Mouse (Mus musculus) layer of hippocampus, postnatal 14 days (tissue): ENCODE data around the gene Pdgfa. TPM values are rescaled to one million over a fixed set of nuclear protein-coding genes. Genes with fewer than 3 reads are reported as not detected.

Source experiments
- DNase-seq, 2 experiments: peaks; one replicate each; pipeline ENCODE4 v3.0.0; 2021 to 2022; ENCODE audit warnings: low spot score in 2 of 2, mixed read lengths in 1 of 2
- total RNA-seq, 2 experiments: library from RNA; stranded (reverse); gene quantifications; 2 replicates each; pipeline ENCODE4 v1.2.3; 2021

Gene Pdgfa
- total RNA-seq, 2 experiments from 2014 or later = 50.2 to 50.3 TPM

DNA sequence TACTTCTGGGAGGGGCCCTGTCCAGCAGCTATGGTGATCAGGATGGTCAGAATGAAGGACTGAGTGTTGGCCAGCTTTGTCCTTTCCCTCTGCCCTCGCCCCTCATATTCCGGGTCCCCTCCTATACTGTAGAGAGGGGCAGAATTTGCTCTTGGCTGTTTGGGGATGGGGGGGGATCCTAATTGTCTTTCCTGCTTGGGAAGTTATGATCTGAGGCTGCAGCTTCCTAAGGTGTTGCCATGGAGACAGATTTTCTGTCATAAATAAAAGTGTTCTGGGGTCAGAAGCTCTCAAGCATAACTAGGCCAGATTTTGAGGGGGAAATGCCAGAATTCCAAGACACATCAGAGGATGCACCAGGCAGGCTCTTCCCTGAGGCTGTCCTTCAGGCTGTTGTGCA lies 31.6 kb downstream of the Pdgfa start:
- peak in 1 of 2 experiments; percentile 18 for DNase-seq

DNA sequence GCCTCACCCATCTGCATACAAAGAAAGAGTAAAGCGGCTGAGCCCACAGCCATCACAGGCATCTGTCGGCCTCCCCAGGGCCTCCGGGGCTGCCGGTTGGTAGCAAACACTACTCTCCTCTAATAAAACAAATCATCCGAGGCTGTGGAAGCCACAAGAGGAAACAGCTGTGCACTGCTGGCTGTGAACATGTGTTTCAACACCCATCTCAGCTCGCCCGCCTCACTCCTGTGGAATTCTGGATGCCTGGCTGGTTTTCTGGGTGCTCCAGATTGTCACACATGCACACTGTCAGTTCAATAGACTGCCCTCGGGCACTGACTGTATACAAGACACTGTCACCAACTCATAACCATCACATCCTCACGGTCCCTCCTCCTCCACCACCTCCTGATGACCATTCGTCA lies 40.7 kb downstream of the Pdgfa start:
- no peak for DNase-seq

DNA sequence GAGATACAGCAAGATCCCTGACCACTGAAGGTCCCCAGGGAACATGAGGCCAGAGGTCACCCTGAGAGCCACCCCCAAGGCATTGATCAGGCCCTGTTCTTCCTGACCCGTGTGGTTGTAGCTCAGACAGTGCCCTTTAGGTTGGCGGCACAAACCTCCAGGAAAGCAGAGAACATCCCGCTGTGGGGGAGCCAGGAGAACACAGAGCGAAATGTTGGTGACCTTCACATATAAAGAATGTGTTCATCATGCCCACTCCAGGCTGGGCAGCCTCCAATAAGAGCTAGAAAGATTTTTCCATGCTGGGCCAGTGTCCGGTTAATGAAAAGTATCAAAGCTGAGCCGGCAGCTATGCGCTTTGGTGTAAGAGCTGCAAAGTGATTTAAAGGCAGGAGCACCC lies 43.2 kb downstream of the Pdgfa start:
- no peak for DNase-seq

DNA sequence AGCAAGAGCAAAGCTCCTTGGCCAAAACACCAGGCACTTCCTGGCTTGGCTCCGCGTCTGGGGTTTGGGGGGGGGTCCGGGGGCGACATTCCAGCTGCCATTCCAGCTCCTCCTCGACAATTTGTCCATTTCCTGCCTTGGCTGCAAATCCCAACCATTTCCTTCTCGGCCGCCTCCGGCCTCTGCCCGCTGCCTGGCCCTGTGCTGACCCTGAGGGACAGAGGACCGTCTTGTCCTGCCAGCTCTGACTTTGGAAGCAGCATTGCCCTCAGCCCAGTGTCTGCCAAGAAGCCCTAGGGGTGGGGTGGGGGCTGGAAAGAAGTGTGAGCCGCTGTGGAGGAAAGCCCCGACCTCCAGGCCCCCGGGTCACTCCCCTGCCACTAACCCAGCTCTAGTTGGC lies 44.2 kb downstream of the Pdgfa start:
- no peak for DNase-seq

DNA sequence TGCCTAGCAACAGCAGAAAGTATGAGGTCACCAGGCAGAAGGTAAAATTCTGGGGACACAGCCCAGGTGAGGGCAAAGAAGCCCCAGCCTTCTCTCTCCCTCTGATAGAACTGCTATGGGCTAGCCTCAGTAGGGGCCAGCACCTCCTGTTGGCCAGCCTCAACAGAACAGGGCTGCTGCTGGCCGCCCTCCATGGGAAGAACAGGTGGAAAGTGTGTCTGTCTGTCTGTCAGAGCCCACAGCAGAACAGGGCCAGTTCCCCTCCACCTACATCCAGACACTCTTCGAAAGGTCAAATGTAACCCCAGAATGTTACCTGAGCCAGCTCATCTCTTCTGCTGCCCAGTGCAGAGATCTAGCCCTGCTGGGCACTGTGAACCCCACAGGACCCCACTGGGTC lies 45.9 kb downstream of the Pdgfa start:
- DNase-seq = no peak

DNA sequence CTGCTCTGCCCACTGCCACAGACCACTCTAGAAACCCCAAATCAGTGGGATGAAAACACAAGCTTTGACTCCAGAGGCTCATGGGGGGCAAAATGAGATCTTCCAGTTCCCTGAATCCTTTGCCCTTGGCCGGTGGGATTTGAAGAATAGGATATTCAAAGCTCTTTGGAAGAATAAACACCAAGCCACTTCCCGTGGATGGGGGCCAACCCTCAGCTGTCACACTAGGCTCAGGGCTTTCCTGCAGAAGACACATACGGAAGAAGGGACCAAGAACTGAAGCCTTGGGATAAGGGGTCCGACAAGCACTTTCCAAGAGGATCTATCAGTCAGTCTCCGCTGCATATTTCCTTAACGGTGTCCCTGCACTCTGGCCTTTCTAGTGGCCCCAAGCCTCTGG lies 48.0 kb downstream of the Pdgfa start:
- no peak for DNase-seq

DNA sequence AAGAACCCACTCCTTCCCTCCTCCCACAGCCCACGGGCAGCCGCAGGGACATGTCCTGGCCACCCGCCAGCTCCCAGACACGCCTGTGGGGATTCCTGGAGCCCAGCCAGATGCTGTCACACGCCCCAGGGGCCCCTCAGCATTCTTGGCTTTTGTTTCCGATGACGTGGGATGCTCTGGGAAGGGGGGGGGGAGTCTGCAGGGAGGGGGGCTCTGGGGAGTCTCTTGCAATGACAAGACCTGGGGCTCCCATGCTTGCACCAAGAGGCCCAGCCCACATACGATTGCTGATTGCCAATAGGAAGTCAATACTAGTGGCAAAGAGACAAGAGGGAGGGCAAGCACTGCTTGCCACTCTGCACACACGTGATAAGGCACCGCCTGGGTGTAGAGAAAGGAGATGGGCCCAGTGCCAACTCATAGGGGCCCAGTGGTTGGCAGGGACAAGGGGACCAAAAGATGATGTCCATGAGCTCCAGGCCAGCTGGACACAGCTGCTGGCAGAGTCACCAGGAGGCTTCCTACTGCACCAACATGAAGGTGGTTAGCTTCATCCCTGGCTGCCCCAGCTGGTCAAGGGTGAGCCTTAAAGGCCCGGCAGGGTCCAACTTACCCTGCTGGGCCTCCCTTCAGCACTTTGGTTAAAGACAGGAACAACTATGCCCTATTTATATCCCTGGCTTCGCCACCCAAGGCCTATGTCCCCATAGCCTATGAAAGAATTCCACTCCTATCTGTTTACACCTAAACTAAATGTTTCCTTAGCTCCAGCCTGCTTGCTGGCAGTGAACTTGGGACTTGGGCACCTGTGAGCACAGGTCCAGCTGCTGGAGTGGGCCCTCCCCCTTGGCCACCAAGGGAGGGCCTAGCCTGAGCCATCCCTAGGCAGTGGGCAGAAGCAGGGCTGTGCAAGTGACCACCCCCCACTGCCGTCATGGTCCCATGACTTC lies 48.9 kb downstream of the Pdgfa start:
- no peak for DNase-seq

DNA sequence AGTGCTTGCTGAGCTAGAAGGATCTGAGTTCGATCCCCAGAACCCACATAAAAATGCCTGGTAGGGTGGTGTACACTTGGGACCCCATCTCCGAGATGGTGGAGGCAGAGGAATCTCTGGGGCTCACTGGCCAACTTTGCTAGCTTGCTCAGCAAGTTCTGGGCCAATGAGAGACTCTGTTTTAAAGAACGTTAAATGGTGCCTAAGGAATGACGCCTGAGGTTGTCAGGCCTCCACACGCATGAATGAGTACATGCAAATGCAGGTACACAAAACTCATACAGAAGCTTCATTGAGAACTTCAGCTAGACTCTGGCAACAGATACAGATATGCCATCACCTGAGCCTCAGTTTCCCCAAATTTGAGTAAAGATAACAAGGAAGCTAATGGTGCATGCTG lies 49.7 kb downstream of the Pdgfa start:
- no peak for DNase-seq

DNA sequence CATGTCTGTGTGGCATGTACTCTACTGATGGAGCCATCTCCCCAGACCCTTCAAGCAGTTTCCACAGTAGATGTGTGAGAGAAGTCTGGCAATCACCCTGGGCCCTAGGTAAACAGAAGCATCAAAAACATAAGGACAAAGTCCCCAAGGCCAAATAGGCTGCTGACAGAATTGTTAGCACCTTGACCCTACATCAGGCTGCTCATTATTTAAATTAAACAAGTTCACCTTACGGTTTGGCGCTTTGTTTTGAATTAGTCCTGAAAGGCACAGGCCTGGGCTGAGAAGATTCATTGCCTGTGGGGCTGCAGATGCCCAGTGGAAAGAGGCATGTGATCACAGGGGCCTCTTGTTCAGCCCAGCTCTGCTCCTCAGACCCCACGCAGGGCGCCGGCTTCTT lies 50.2 kb downstream of the Pdgfa start:
- DNase-seq = no peak

DNA sequence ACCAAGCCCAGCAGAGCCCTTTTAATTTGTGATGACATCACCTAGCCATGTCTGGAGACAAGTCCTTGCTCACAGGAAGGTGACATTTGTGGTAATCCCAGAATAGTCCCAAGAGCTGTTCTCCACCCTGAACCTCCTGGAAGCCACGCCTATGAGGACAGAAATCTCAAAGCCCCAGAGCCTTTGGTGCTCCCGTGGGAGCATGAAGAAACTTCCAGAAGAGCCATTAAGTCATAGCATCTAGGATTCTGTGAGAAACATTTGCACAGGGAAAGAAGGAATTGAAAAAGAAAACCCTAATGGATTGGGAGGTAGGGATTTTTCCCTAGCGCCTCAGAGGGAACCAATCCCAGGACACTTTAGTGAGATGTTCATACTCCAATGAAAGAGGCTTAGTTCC lies 52.2 kb downstream of the Pdgfa start:
- no peak for DNase-seq

DNA sequence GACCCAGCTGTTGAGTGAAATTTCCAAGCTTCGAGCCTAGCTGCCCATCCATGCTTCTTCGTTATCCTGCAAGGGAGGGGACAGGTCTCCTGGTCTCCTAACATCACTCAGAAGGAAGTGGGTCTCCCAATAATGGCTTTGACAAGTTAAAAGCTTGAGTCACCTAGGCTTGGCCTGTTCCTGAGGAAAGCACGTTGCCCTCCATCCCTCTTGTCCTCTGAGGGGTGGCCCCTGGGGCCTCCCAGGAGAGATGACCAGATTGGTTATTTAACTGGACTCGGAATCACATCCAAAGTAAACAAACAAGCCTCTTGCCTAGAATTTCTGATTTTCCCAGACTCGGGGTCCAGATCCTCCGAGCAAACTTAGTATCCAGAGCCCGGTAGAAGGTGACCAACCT lies 52.6 kb downstream of the Pdgfa start:
- DNase-seq = no peak

DNA sequence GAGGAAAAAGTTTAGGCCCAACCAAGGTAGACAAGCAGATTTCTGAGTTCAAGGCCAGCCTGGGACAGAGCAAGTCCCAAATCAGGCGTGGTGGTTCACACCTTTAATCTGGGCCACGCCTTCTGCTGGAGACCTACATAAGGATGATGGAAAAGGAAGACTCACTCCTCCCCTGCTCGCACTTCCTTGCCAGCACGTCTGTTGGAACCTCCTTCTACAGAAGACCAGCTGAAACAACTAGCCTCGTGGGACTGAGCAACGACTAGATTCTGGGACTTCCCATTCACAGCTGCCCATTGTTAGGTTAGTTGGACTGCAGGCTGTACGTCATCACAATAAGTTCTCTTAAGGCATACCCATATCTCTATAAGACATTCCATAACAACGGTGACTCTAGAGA lies 55.3 kb downstream of the Pdgfa start:
- DNase-seq = no peak

DNA sequence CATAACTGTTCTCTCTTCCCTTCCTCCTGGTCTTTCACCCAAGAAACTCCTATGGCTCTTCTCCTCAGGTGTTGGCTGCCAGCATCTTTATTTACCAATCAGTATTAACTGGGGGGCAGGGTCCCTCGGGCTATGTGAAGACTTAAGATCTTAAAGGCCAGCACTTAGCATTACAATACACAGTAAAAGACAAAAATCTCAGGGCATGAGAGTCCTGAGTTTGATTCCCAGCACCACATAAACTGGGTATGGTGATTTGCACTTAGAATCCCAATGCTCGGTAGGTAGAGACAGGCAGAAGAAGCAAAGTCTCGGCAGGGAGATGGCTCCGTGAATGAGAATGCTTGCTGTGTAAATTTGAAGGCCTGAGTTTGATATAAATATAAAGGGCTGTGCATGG lies 56.6 kb downstream of the Pdgfa start:
- DNase-seq = no peak

DNA sequence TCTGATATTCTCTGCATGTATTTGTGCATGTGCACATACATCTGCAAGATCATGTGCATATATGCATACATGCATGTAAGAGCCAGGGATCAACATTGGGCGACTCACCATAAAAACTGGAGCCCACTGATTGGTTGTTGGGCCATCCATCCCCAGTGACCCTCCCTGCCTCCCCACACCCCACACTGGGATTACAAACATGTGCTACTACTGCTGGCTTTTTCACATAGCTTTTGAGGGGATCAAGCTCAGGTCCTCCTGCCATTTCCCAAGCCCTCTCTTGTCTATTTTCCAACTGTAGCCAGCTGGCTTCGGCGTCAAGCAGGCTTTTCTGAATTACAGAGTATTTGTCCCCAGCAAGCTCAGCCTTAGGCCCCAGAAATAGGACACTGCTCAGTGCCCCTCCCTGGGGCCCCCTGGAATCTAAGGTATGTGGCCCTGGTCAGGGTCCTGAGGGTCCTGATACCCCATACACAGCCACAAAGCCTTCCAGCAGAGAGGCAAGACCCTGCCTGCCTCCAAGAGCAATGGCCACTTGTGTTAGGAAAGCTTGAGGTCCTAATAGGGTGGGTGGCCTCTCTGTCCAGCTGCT lies 58.5 kb downstream of the Pdgfa start:
- DNase-seq = no peak

DNA sequence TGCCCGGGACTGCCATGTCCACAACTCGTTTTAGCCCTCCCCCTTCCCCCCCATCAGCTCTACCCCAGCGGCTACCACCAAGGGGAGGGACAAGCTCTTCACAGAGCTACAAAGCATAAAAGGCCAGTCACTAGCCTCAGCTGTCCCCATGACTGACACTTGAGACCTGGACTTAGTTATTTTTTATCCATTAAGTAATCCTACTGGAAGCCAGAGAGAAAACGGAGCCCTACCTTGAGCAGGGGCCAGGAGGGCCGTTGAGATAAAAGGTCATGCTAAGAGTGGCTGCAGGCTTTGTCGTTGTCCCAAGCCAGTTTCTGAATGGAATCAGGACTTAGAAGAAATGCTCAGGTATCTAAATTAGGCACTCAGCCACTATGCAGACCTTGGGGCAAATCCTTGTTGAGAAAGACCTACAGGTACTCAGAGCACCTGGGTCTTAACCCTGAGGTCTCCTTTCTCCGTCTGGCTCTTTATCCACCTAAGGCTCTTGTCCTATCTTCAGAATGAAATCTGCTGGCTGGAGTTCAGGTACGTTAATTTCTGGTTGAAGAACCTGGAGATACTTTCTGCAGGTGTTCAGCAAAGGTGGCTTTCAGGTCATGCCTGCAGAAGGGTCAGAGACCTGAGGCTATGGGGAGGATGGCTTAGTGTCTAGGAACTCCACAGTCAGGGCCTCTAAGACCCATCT lies 60.6 kb downstream of the Pdgfa start:
- no peak for DNase-seq

DNA sequence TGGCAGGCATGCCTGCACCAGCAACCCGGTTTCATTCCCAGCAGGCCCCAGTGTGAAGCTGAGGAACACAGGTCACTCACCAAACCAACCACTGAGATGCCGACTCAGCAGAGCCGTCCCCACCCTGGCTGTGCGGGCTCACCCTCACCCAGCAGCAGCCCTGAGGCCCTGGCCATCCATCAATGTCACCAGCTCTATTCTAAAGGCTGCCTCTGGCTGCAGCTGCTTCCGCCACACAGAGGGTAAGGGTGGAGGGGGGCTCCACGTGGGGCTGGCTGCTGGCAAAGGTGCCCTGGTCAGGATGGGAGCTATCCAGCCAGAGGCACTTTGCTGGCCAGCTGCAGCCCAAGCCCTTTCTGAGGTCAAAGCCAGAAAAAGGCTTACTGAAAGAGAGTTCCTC lies 62.6 kb downstream of the Pdgfa start:
- no peak for DNase-seq

DNA sequence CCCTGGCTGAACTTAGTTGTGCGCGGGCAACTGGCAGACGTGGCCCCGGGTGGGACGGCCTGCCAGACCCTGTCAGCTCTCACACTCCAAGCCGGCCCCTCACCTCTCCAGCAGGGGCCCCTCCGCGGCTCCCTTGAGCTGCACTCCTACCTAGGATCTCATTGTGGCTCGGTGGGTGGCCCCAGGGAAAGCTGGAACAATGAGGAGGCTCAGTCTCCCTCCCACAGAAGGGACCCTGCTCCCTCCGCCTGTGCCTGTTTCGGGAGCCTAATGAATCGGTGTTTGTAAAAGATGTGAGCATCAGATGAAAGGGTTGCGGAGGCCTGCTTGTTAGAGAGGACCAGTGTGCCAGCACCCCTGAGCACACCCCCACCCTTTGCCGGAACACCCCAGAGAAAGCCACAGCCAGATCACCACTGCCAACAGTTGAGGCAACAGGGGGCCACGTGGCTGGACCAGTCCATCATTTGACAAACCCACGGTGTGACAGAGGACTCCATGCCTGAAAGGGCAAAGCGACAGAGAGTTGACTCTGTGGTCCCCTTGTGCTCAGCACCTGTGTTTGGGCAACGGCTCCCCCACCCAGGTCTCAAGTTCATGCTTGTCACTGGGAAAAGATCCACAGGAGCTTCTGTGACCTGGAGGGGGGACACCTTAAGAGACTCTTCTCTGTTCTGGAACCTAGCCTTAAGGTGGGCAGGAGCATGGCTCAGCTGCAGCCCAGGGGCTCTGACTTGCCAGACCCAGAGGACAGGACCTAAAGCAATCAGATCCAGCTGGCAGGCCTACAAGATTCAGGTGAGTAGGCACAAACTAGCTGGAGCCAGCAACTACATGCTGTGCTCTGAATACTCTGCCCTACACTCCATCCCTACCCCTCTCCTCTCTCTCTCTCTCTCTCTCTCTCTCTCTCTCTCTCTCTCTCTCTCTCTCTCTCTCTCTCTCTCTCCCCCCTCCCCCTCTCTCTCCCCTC lies 64.4 kb downstream of the Pdgfa start:
- no peak for DNase-seq

DNA sequence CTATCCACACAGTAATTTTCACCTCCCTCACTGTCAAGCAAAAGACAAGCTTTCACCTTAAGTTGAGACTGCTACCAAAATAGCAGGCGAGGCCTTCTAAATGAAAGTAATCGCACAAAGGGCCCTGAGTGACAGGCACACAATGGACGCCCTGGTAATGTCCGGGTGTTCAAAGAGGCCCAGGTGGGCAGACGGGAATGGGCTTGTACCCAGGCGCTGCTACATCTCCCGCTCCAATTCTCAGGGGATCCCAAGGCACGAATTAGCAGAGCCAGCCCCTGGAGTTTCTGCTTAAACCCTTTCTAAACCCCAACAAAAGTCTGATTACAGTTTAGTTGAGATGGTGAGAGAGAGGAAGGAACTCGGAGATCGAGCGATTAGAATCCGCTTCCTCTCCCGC lies 65.3 kb downstream of the Pdgfa start:
- DNase-seq = no peak

DNA sequence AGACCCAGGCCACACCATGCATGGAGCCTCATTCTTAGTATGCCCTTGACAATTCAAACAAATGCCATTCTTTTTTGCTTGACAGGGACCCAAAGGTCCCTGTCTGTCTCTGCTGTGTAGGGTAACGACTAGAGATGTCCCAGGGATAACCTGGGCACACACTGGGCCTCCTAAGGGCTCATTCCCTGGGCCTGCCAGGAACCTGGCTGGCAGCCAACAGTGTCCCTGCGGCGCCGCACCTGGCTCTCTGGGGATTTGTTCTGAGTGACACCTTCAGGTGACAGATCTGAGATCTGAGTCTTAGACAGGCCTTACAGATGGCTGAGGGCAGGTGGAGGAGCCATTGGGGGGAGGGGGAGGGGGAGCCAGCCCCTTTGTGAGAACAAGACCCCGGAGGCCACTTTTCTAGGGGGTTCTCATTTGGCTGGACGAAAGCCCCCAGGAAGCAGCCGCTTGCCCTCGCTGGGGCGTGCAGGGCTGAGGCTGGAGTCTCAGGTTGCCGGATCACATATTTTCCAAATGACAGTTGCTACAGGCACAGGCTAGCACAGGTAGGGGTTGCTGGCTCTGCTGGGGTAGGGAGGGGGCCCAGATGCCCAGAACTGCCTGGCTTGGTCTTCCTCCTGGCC lies 67.2 kb downstream of the Pdgfa start:
- no peak for DNase-seq
